Mouse (Mus musculus): ENCODE measurements at regions not wholly inside any gene's neighbourhood (a gene's known extent, or its start where the extent isn't known, plus 50 kb on each side); places are given as distances from the start of the nearest gene placed in this dataset.

- no peaks in the 10 kb centered on the region for H3K36me3 ChIP-seq (replicated peaks)
- no peak overlapping the region for H3K4me3 ChIP-seq (replicated peaks)
- H3K27me3 ChIP-seq = no peaks in the 10 kb centered on the region
- ATAC-seq (ENCODE audit: low FRiP score) = peak; percentile 89
- H3K27ac ChIP-seq = peak overlapping the region; percentile 96
- H3K9ac ChIP-seq = no peak overlapping the region
- H3K9me3 ChIP-seq = peaks cover 44% of the 10 kb centered on the region
- H3K4me1 ChIP-seq = peaks cover 20% of the 10 kb centered on the region
- WGBS = 31% methylated on average over 12 of the region's 12 CpGs
- H3K4me2 ChIP-seq = peak overlapping the region; percentile 33
Observed at GRCm38 (mm10) chr12:105898580-105899293, 111.3 kb upstream of the Vrk1 start.

DNA sequence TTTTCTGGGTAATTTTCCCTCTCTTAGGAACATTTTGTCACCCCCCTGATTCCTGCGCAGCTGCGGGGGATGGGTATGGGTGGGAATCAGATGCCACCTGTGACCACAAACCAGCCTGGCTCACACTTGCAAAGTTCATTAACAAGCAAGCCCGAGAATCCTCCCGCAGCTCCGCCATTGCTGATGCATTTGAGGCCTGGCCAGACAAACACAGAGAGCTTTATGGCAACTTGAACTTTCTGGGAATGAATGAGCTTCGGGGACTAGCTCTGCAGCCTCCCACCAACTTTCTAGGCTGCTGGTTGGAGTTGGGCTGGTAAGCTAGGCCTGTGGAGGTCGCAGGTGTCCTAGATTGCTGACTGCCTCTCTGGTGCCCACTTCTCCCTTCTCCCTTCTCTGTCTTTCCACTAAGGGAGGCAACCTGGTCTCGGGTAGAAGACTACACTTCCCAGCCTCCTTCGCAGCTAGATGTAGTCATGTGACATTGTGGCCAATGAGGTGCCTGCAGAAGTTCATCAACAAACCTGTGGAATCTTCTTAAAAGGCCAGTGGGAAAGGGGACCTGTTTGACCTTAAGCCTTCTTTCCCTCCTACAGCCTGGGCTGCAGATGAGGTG lies 110.6 kb upstream of the Vrk1 start:
- H3K4me2 ChIP-seq = peak overlapping the region; percentile 33
- H3K9ac ChIP-seq = no peak overlapping the region
- no peaks in the 10 kb centered on the region for H3K27me3 ChIP-seq
- H3K4me3 ChIP-seq (replicated peaks) = no peak overlapping the region
- no peaks in the 10 kb centered on the region for H3K36me3 ChIP-seq (replicated peaks)
- peaks cover 38% of the 10 kb centered on the region for H3K9me3 ChIP-seq
- peak; percentile 74 for ATAC-seq (ENCODE audit: low FRiP score)
- peaks cover 21% of the 10 kb centered on the region for H3K4me1 ChIP-seq
- WGBS = 41% methylated on average over 9 of the region's 9 CpGs
- peak overlapping the region; percentile 96 for H3K27ac ChIP-seq

- 95% methylated on average over 6 of the region's 6 CpGs for WGBS
- H3K4me2 ChIP-seq = peak overlapping the region; percentile 33; the same call in 1 of the 2 replicates
Observed at GRCm38 (mm10) chr12:105900479-105900878, 109.5 kb upstream of the Vrk1 start.

GRCm38 (mm10) chr12:105903072-105903471 lies 107.0 kb upstream of the Vrk1 start:
- H3K4me1 ChIP-seq = peaks cover 35% of the 10 kb centered on the region
- H3K4me2 ChIP-seq = no peak overlapping the region
- no peak overlapping the region for H3K9ac ChIP-seq
- peaks cover 1% of the 10 kb centered on the region; the same call in 1 of the 2 replicates for H3K9me3 ChIP-seq
- H3K27ac ChIP-seq = no peak overlapping the region
- 52% methylated on average over 8 of the region's 8 CpGs for WGBS
- no peaks in the 10 kb centered on the region for H3K27me3 ChIP-seq
- H3K4me3 ChIP-seq (replicated peaks) = no peak overlapping the region
- H3K36me3 ChIP-seq (replicated peaks) = no peaks in the 10 kb centered on the region
- no peak for ATAC-seq (ENCODE audit: low FRiP score)

More at GRCm38 (mm10) chr12:105900479-105900878, 109.5 kb upstream of the Vrk1 start:
- no peaks in the 10 kb centered on the region for H3K36me3 ChIP-seq (replicated peaks)
- no peaks in the 10 kb centered on the region for H3K27me3 ChIP-seq
- peaks cover 27% of the 10 kb centered on the region for H3K9me3 ChIP-seq
- no peak for ATAC-seq (ENCODE audit: low FRiP score)
- peaks cover 29% of the 10 kb centered on the region for H3K4me1 ChIP-seq
- H3K9ac ChIP-seq = no peak overlapping the region
- H3K4me3 ChIP-seq (replicated peaks) = no peak overlapping the region
- peak overlapping the region; percentile 96 for H3K27ac ChIP-seq

GRCm38 (mm10) chr12:105906584-105906983 lies 103.4 kb upstream of the Vrk1 start:
- ATAC-seq (ENCODE audit: low FRiP score) = peak; percentile 78

DNA sequence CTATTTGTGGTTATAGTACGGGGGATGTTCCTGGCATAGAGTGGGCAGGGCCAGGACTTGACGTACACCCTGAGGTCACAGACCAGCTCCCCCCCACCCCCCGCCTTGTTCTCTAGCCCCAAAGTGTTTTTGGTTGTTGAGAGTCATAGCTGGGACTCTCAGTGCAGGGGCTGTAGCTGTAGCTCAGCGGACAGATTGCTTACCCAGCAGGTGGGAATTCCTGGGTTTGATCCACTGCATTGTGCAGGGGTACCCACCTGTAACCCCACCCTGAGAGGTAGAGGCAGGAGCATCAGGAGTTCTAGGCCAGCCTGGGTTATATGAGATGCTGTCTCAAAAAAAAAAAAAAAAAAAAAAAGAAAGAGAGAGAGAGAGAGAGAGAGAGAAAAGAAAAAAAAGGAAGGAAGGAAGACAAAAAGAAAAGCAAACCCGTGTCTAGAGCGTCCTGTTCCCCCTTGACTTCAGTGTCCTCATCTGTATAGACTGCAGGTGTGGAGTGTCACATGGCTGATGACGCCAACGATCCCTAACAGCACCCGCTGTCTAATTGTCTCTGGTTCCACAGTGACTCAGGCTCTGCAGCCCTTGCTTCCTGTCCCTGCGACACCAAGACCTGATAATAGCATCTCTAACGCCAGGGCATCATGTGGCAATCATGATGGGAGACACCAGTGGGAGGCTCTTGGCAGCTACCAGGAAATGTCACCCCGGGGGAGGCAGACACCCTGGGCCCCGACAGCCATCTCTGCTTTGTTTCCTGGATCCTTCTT lies 102.0 kb upstream of the Vrk1 start:
- 69% methylated on average over 13 of the region's 13 CpGs for WGBS
- H3K27me3 ChIP-seq = peaks cover 9% of the 10 kb centered on the region; the same call in 1 of the 2 replicates
- ATAC-seq (ENCODE audit: low FRiP score) = no peak
- no peak overlapping the region for H3K27ac ChIP-seq
- H3K4me3 ChIP-seq (replicated peaks) = no peak overlapping the region
- no peak overlapping the region for H3K4me2 ChIP-seq
- no peak overlapping the region for H3K9ac ChIP-seq
- peaks cover 15% of the 10 kb centered on the region; the same call in 1 of the 2 replicates for H3K4me1 ChIP-seq
- no peaks in the 10 kb centered on the region for H3K9me3 ChIP-seq
- no peaks in the 10 kb centered on the region for H3K36me3 ChIP-seq (replicated peaks)

More at GRCm38 (mm10) chr12:105906584-105906983, 103.4 kb upstream of the Vrk1 start:
- no peak overlapping the region for H3K9ac ChIP-seq
- peaks cover 9% of the 10 kb centered on the region; the same call in 1 of the 2 replicates for H3K27me3 ChIP-seq
- H3K4me2 ChIP-seq = no peak overlapping the region
- no peaks in the 10 kb centered on the region for H3K9me3 ChIP-seq
- 32% methylated on average over 7 of the region's 7 CpGs for WGBS
- peaks cover 15% of the 10 kb centered on the region; the same call in 1 of the 2 replicates for H3K4me1 ChIP-seq
- no peaks in the 10 kb centered on the region for H3K36me3 ChIP-seq (replicated peaks)
- no peak overlapping the region for H3K4me3 ChIP-seq (replicated peaks)
- H3K27ac ChIP-seq = 0 out of 2 replicates have a peak overlapping the region, but pooled peaks have one; percentile 9

- H3K4me3 ChIP-seq (replicated peaks) = no peak overlapping the region
- ATAC-seq (ENCODE audit: low FRiP score) = no peak
- H3K36me3 ChIP-seq (replicated peaks) = no peaks in the 10 kb centered on the region
- peaks cover 9% of the 10 kb centered on the region; the same call in 1 of the 2 replicates for H3K27me3 ChIP-seq
- H3K9ac ChIP-seq = no peak overlapping the region
- WGBS = 82% methylated on average over 9 of the region's 9 CpGs
- no peaks in the 10 kb centered on the region for H3K9me3 ChIP-seq
- no peak overlapping the region for H3K27ac ChIP-seq
- H3K4me2 ChIP-seq = no peak overlapping the region
- peaks cover 5% of the 10 kb centered on the region; the same call in 1 of the 2 replicates for H3K4me1 ChIP-seq
Observed at GRCm38 (mm10) chr12:105911556-105911955, 98.5 kb upstream of the Vrk1 start.

DNA sequence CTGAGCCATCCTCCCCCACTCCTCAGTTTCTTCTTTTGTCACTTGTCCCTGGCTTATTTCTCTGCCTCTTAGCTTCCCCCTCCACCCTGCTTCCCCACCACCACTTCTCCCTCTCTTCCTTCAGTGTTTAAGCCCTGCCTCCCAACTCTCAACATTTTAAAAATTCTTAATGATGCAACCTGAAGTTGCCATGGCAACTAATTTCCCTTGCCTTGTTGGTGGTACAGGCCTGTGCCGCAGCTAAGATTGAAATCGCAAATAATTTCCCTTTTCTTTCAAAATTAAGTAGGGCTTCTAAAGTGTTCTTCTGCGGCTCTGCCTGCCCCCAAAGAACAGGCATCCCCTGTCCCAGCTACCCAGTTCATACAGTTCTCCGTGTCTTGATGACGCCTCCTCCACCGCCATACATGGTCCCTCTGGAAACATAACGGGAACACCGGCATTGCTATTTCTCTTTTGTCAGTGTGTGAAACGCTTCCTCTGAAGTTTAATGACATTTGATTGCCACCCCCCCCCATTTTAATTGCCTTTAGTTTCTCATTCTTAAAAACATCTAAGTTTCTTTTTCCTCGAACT lies 92.6 kb upstream of the Vrk1 start:
- H3K9me3 ChIP-seq = no peaks in the 10 kb centered on the region
- H3K4me2 ChIP-seq = no peak overlapping the region
- H3K27me3 ChIP-seq = no peaks in the 10 kb centered on the region
- H3K4me3 ChIP-seq (replicated peaks) = no peak overlapping the region
- H3K9ac ChIP-seq = no peak overlapping the region
- ATAC-seq (ENCODE audit: low FRiP score) = no peak
- no peaks in the 10 kb centered on the region for H3K36me3 ChIP-seq (replicated peaks)
- H3K4me1 ChIP-seq = peaks cover 9% of the 10 kb centered on the region
- H3K27ac ChIP-seq = 0 out of 2 replicates have a peak overlapping the region, but pooled peaks have one; percentile 50
- 54% methylated on average over 10 of the region's 10 CpGs for WGBS

GRCm38 (mm10) chr12:105918775-105919174 lies 91.3 kb upstream of the Vrk1 start:
- no peak overlapping the region for H3K4me3 ChIP-seq (replicated peaks)
- 86% methylated on average over 11 of the region's 12 CpGs for WGBS
- peaks cover 9% of the 10 kb centered on the region for H3K4me1 ChIP-seq
- H3K27ac ChIP-seq = no peak overlapping the region
- no peaks in the 10 kb centered on the region for H3K9me3 ChIP-seq
- ATAC-seq (ENCODE audit: low FRiP score) = no peak
- H3K36me3 ChIP-seq (replicated peaks) = no peaks in the 10 kb centered on the region
- no peak overlapping the region for H3K9ac ChIP-seq
- H3K4me2 ChIP-seq = no peak overlapping the region
- no peaks in the 10 kb centered on the region for H3K27me3 ChIP-seq

GRCm38 (mm10) chr12:105927210-105927609 lies 82.8 kb upstream of the Vrk1 start:
- 97% methylated on average over 7 of the region's 7 CpGs for WGBS
- H3K9ac ChIP-seq = no peak overlapping the region

DNA sequence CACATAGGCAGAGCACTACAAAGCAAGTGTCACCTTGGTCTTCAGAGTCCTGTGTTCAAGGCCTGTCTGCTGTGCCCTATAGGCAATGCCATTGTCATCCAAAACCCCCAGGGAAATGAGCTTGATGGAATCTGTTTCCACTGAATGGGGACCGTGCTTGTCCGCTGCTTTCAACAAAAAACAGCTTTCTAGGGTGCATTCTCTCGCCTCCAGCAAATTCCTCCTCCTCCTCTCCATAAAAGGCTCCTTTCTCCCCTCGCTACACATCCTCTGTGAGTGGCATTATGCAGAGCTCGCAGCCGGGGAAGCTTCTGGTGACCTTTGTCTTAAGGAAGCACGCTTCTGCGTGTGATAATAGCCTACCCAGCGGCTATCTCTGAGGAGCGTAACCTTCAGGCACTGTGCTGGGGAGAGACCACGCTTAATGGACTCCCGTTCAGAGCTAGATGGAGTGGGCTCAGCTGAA lies 80.5 kb upstream of the Vrk1 start:
- Histone ChIP-seq H3K27me3 (no peaks in the 10 kb centered on the region), H3K4me3 (replicated peaks) (no peak overlapping the region), H3K9me3 (peaks cover 9% of the 10 kb centered on the region; the same call in 1 of the 2 replicates), H3K4me2 (0 out of 2 replicates have a peak overlapping the region, but pooled peaks have one; percentile 8), H3K36me3 (replicated peaks) (no peaks in the 10 kb centered on the region), H3K9ac (no peak overlapping the region), H3K27ac (peak overlapping the region; percentile 57), H3K4me1 (peaks cover 19% of the 10 kb centered on the region)
- peak; percentile 66 for ATAC-seq (ENCODE audit: low FRiP score)
- 1% methylated on average over 12 of the region's 12 CpGs for WGBS

More at GRCm38 (mm10) chr12:105927210-105927609, 82.8 kb upstream of the Vrk1 start:
- Histone ChIP-seq H3K4me3 (replicated peaks) (no peak overlapping the region), H3K9me3 (peaks cover 9% of the 10 kb centered on the region; the same call in 1 of the 2 replicates), H3K4me2 (no peak overlapping the region), H3K4me1 (peaks cover 23% of the 10 kb centered on the region), H3K36me3 (replicated peaks) (no peaks in the 10 kb centered on the region), H3K27me3 (no peaks in the 10 kb centered on the region), H3K27ac (no peak overlapping the region)
- no peak for ATAC-seq (ENCODE audit: low FRiP score)

Measured in forebrain, embryonic 12.5 days (tissue).